Mouse (Mus musculus): Measurements from ENCODE around the gene Chd3.

The Chd3 gene

DNA sequence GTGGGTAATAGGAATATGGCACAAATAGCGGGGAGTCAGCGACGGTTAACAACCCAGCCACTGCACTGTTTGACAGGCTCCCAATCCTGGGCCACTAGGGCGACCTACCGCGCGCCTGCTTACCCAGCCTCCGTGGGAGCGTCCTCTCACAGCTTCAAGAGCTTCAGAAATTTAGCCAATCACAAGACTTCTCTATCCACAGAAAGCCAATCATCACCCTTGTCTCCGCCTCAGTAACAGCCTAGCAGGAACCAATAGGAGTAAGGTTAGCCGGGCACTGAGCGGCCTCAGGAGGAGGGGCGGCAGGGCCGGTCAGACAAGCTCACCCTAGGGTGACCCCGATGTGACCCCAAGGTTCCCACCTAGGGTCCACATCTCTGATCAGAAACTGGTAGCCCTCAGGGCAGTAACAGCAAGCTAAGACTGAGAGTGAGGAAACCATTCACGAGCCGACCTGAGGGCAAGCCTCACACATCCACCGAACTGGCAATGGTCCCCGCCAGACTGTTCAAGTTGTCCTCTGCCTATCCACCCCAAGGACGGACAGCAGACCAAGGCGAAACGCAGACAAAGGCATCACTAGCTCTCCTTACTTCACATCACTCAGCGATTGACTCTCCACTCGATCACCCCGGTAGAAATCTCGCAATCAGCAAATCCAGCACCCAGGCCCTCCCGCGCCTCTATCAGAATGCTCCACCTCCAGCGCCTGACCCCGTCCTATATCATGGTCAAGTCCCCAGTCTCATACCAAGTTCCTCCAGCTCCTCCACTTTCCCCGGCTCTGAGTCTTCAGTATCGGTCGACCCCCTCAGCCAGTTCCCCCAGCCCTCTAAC, 39.6 kb upstream of the Chd3 start:
- in situ Hi-C loops (cut with MboI, MseI) = loop anchor here in 1 of 2 experiments (5.0 to 10.0 kb wide), 3 partner anchors 106 to 1256 kb away; partner anchors contain the start of genes Gabarap and Spag7

DNA sequence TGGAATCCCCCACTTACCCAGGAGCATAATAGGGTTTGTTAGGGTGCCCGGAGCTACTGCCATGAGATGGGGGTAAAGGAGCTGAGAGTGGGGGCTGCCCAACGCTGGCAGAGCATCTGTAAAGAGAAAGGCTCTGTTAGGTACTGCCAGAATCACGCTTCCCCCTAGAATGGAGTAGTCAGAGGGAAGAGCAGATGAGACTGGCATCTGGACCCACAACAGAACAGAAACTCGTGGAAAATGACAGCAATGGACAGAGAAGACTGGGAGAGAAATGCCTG, 38.5 kb upstream of the Chd3 start:
- in situ Hi-C loops (cut with MboI, MseI) = loop anchor here in 1 of 2 experiments (5.0 to 10.0 kb wide), 3 partner anchors 107 to 1257 kb away; partner anchors contain the start of genes Gabarap and Spag7

DNA sequence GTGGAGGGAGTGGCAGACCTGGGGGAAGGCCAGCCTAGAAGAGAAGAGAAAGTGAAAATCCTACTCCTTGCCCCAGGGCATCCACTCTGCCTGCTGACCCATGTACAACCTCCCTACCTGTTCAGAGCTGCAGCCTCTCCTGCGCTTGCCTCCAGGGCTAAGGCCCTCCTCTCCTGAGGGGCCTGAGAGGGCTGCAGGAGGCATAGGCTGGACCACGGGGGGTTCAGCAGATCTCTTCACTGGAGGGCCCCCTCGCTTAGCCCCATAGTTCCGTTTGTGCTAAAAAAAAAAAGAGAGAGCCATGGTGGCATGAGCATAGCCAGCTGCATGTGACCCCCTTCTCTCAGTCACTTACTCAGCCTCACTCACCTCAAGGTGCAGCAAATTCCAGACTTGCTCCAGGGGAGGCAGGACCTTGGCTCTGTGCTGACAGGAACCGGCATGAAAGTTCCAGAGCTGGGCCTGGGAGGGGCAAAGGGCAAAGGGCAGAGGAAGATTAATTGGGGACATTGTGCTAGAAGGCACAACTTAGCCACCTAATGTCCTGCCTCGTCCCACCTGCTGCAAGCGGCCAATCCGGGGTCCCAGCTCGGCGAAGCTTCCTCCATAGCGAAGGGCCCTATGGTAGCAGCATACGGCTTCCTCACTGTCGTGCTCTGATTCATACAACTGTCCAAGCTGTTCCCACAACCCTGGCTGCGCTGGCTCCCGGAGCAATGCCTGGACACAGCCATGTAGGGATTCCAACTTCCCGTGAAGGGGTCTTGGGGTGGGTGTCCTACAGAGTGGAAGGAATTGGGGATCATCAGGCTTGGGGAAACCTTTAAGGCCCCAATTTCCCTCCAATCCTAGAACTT, 37.9 kb upstream of the Chd3 start:
- in situ Hi-C loops (cut with MboI, MseI) = loop anchor here in 1 of 2 experiments (5.0 to 10.0 kb wide), 3 partner anchors 108 to 1258 kb away; partner anchors contain the start of genes Gabarap and Spag7

DNA sequence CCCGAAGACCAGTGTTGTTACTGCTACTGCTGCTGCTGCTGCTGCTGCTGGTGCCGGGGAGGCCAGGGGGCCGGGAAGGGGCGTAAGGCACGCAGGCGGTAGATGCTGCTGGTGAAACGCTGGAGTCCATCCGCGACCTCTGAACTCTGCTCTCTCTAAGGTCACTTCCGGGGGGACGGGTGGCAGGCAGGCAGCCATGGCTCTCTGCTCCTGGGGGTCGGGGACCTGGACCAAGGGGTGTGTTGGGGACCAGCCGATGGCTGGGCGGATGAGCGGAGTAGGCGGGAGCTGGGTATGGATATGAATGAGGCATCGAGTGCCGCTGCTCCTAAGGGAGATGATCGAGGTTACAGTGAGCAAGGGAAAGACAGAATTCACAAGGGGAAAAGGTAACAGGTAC, 37.1 kb upstream of the Chd3 start:
- in situ Hi-C loops (cut with MboI, MseI) = loop anchor here in 1 of 2 experiments (5.0 to 10.0 kb wide), 3 partner anchors 109 to 1259 kb away; partner anchors contain the start of genes Gabarap and Spag7

DNA sequence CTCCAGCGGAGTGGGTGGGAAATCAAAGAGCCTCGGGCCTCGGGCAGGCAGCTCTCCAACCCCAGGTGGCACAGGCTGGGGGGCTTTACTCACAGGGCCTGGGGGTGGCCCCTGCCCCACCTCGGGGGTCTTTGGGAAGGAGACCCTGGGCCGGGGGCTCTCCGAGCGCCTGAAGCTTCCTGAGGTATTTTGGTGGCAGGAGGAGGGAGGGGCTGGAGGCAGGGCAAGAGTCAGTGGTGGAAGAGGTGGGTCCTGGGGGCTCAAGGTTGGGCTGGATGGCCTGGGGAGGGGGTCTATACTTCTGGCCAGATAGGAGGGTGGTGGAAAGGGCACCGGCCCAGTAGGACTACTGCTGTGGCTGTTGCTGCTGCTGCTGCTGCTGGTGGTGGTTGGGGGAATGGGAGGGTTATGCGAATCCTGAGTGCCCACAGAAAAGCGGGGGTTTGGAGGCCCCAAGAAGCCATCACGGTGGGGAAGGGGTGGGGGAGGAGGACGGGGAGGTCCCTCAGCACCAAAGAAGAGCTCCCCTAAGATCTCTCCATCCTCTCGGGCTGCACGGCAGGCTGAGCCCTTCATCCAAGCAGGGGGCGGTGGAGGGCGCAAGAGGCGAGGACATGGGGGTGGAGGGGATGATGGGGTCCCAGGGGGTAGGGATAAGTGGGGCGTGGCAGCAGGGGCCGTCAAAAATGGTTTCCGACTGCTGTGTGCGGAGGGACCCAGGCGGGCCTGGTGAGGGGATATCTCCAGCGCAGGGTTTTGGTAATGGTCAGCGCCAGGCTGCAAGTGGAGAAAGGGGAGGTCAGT, 36.4 kb upstream of the Chd3 start:
- in situ Hi-C loops (cut with MboI, MseI) = loop anchor here in 1 of 2 experiments (5.0 to 10.0 kb wide), 3 partner anchors 109 to 1259 kb away; partner anchors contain the start of genes Gabarap and Spag7

DNA sequence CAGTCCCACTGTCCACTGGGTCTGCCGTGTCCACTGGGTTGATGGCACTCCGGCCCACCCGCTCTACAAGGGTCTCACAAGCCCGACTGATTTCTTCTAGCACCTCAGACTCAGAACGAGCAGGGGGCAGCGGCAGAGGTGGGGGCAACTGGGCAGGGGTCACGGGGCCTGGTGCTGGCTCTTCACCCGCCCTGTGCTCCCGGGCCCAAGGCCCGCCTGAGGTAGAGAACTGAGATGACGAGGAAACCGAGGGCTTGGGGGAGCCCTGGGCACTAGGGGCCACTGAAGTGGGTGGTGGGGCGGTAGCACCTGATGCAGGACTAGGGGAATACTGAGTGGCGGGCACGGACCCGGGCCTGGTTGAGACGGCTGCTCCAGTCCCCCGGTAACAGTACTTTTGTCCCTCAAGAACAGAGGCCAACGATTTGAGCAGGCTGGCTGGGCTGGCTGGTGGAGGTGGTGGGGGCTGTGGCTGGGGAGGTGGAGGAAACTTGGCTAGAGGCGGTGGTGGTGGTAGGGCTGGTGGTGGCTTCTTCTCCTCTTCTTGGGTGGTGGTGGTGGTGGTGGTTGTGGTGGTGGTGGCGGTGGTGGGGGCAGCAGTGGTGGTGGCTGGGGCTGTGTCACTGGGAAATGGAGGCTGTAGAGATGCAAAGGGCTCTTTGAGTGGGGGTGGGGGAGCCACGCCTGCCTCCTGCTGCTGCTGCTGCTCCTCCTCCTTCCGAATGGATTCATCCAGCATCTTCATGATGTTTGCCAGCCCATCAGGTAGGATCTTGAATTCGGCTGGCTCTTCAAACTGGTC, 35.6 kb upstream of the Chd3 start:
- in situ Hi-C loops (cut with MboI, MseI) = loop anchor here (5.0 to 10.0 kb wide), 5 partner anchors 33 to 1260 kb away; partner anchors contain the start of genes Gabarap (in 1 of the 2) and Spag7 (in 1 of the 2)

DNA sequence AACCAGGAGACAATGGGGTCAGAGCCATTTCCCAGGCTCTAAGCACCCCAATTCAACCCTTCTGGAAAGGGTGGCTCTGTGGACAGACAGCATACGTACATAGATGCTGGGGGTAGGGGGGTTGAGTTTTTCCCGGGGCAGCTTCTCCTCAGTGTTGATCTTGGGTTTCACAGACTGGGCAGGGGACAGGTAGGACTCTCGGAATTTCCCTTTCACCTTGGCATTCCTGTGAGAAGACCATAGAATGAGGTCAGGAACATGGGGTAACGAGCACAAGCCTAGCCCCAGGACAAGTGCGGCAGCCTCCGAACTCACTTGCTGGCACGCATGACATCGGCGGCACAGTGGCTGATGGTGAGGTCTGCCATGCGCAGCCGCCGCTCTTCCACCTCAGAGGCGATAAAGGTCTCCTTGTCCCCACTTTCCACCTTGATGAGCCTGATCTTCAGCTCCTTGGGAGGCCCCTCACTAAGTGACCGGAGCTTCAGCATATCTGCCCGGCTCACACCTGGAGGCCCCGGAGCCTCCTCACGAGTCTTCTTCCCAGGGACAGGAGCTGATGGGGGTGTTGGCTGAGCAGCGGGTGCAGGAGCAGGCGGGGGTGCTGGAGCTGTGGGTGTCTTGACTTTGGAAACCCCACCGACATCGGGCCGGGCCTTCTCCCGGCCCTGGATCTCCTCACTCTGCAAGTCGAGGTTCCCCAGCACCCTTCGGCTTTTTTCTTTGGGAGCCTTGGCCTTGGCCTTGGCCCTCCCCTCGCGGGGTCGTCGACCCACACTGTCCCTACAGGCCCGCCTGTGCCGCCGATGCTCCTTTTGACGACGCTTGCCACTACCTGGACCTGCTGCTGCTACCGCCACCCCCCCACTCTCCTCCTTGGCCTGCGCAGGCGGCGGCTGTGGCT, 34.7 kb upstream of the Chd3 start:
- in situ Hi-C loops (cut with MboI, MseI) = loop anchor here (5.0 to 10.0 kb wide), 4 partner anchors 33 to 1261 kb away; partner anchors contain the start of gene Spag7 (in 1 of the 2)

DNA sequence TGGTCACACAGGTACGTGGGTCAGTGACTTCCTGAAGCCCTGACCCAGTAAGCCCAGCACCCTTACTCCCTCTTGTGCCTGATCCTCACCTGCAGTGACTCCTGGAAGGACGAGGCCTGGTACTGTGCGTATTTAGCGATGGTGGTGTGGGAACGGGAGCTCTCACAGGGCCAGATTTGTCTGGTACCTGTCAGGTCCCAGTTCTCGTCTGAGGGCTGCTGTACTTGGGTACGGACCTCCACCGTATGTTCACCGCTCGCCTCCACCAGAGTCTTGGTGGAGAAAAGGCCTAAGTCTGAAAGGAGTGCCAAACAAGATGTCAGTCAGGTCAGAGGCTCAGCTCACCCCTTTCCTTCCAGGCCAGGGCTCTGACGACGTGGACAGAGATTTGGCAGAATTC, 32.8 kb upstream of the Chd3 start:
- in situ Hi-C loops (cut with MboI, MseI) = loop anchor here (5.0 to 10.0 kb wide), 4 partner anchors 35 to 1263 kb away; partner anchors contain the start of gene Spag7 (in 1 of the 2)

DNA sequence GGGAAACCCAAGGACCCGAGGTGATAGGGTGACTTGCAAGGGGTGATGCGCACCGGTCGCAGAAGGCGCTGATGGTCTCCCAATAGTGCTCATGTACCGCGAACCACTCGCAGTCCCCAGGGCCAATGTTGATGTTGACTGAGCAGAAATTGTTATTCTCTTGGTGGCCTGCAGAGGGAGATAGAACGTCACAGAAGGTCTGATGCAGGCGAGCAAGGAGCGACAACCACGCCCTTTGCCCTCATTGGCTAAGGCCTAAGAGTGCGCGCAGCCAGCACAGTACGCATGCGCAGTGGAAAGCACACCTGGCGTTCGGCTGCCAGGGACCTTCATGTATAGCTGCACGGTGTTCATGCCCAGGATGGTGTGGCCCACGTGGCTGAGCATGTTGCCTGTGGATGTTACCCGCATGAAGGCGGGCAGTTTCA, 32.0 kb upstream of the Chd3 start:
- in situ Hi-C loops (cut with MboI, MseI) = loop anchor here (5.0 to 10.0 kb wide), 4 partner anchors 36 to 1264 kb away; partner anchors contain the start of gene Spag7 (in 1 of the 2)

DNA sequence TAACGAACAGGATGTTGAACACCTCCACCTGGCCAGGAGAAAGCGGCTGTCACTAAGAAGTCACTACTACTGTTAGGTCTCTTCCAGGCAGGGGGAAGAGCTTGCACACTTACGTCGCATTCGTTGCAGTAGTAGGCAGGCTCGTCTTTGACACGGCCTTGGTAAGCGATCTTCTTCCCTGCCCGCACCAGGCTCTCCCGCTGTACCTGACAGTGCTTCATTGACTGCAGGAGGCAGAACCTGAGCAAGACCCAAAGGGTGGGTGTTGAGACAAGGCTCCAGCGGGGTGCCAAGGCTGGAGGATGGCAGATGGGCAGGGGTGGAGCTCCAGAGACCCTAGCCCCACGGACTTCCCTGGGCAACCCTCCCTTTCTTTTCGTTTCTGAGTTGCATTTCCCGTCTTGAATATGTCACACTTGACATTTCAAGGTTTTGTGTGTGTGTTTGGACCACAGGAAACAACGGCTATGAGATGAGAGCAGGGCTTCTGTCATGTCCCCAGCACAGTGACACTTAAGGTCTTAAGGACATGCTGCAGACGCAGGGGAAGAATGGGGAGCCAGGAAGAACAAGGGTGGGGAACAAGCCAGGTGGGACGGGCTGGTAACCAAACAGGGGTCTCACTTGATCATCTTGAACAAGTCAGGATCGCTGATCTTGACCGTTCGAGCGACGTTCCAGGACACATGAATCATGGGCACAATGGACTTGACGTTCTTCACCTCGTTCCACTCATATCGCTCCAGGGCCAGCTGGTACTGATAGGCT, 31.1 kb upstream of the Chd3 start:
- in situ Hi-C loops (cut with MboI, MseI) = loop anchor here (5.0 to 10.0 kb wide), 4 partner anchors 37 to 1265 kb away; partner anchors contain the start of gene Spag7 (in 1 of the 2)

DNA sequence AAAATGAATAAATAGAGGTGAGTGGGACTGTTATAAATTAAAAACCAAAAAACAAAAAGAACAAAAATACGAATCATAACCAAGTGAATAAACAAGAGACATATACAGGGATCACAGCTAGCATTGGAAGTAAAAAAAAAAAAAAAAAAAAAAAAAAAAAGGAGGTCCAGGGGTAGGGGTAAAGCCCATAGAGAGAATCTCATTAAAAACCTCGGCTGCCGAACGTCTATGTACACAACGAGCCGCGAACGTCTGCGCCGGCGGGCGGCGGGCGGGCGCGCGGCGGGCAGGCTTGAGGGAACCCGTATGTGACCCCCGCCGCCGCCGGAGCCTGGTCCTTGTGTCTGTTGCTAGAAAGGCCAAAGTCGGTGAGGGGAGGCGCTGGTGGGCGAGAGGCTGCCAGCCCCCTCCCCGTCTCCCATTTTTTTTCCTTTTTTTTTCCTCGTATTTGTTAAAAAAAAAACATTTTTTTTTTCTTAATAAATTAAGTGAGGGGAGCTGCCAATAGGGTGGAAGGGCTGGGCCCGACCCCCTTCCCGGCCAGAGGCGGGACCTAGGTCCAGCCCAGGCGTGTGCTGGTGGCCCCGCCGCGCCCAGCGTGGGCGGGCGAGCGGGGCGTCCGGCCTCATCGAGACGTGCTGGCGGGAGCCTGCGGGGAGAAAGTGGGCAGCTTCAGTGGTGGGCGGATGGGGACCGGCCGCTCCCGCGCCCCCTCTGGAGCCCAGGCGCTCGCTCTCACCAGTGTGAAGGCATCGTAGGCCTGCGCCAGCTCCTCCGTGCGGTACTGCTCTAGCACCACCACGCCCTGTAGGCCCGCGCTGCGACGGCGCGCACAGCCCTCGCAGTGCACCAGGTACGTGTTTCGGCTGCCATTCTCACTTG, 30.2 kb upstream of the Chd3 start:
- in situ Hi-C loops (cut with MboI, MseI) = loop anchor here (5.0 to 10.0 kb wide), 5 partner anchors 33 to 1265 kb away; partner anchors contain the start of gene Spag7 (in 1 of the 2)

DNA sequence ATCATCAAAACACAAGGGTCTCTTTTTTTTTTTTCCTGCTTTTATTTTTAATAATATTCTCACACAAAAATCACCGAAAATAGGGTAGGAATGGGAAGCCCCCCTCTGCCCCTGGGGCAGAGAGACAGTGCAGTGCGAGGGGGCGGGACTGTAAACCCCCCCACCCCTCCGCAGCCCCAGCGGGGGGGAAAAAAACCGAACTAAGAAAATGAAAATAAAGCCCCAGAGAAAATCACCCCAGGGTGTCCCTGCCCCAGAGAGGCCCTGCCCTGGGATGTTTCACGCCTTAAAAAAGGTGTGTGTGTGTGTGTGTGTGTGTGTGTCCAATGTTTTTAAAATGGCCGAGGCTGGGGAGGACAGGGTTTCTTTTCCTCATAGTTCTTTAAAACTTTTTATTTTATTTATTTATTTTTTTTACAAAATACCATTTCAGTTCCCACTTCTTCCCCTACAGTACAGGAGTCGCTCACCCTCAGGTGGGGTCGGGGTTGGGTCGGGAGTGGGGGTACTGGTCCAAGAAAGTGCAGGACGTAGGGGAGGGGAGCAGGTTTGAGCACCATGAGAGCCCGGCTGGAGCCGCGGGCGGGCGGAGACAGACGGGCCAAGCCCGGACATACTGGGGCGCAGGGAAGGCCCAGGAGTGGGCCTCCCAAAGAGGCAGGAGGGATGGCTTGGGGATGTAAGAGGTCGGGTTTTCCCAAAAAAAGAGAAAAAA, 29.4 kb upstream of the Chd3 start:
- in situ Hi-C loops (cut with MboI, MseI) = loop anchor here in 1 of 2 experiments (5.0 kb wide), 1 partner anchor 34 kb away; no protein-coding TSS in a partner anchor

DNA sequence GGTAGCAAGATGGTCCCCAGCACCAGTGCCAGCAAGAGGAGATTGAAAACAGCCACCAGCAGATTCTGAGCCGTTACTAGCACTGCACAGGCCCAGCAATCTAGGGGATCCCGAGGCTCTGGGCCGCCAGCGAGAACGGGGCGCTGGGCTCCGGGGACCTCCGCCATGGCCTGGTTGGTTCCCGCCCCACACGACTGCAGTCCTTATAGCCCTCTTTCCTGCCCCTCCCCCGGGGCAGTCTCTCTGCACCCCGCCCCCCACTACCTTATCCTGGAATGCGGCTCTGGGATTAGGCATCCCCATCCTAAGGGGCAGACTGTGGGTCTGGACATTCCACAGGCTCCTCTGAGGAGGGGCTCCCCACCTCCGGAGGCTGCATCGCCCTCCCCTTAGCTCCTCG, 28.9 kb upstream of the Chd3 start, which contains the start of gene Tmem88:
Gene Tmem88 (minus strand): TSS at position 176 of the 400 bp plus-strand sequence.
- in situ Hi-C loops (cut with MboI, MseI) = loop anchor here in 1 of 2 experiments (5.0 kb wide), 1 partner anchor 34 kb away; no protein-coding TSS in a partner anchor

DNA sequence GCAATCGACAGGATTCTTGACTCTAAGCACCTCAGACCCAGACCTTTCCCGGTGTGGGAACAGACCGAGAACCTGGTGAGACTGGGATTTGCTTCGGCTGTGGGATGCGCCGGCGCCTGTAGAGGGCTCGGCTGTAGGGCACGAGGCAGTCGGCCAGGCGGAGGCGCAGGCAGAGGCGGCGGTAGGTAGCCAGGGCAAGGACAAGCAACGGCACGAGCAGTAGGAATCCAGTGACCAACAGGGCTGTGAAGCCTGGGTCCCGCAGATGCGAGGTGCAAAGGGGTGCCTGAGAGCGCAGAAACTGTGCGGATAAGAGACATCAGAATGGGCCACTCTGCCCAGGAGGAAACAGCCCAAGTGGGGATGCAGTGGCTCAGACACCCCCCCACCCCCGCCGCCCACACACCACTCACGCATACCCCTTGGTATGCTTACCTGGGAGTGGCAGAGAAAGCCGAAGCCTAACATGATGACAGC, 28.4 kb upstream of the Chd3 start:
- in situ Hi-C loops (cut with MboI, MseI) = loop anchor here in 1 of 2 experiments (5.0 kb wide), 1 partner anchor 35 kb away; no protein-coding TSS in a partner anchor

DNA sequence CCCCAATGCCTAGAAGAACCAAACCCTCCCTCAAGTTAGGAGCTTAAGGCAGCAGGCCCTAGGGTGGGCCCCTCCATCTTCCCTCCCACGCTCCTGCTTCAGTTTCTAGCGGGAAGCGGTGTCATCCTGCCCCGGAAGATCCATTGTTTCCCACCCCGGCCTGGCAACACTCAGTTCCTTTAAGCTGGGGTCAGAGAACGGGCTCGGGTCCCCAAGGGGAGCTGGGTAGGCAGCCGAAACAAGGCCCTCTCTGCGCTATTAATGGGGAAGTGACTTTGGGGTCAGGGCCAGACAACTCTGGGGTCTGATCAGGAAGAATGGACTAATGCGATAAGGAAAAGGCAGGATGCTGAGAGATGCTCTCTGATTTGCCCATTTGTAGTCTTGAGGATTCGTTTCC, 27.6 kb upstream of the Chd3 start:
- in situ Hi-C loops (cut with MboI, MseI) = loop anchor here in 1 of 2 experiments (5.0 kb wide), 1 partner anchor 36 kb away; no protein-coding TSS in a partner anchor

Data from T-helper 17 cell (primary cell).